Mouse (Mus musculus): ENCODE data around the gene Ephb1. TPM values are rescaled to one million over a fixed set of nuclear protein-coding genes. Genes with fewer than 3 reads are reported as not detected.

Ephb1 gene
- polyA plus RNA-seq, 1 experiment from 2014 or later, result 23.0 TPM

DNA sequence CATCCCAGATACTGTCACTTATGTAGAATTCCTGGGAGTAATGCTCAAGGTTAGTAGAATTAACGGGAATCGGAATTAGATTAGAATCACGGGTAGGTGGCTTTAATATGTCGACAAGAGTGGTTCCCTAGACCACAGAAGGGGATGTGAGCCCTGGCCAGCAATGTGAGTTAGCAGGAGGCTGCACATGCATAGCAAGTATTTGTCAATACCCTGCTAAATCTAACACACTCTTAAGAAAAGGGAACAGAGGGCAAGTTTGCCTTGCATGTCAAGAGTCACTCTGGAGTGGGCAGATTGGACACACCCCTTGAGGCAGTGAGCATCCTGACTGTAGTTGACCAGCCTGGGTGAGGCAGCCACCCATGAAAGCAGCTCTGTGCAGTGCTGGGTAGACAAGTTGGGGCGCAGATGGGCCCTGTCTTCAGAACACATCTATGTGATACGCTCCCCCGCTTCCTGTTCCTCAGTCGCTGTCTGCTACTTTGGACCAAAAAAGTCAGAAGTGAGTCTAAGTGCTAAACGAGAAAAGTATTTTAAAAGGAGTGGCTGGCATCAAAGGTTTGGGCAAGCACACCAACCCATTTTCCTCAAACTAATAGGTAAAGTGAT, 412.3 kb downstream of the Ephb1 start:
- Histone ChIP-seq H3K36me3 (ENCODE audit: poor library complexity, severe bottlenecking) (no peaks in the 10 kb centered on the region), H3K4me3 (no peak overlapping the region), H3K9me3 (replicated peaks) (no peaks in the 10 kb centered on the region), H3K4me1 (peaks cover 20% of the 10 kb centered on the region), H3K4me2 (no peak overlapping the region), H3K9ac (no peak overlapping the region), H3K27ac (no peak overlapping the region), H3K27me3 (no peaks in the 10 kb centered on the region)
- no peak for ATAC-seq
- WGBS, result 93% methylated on average over 9 of the region's 9 CpGs

- peaks cover 16% of the 10 kb centered on the region for H3K4me1 ChIP-seq
- no peaks in the 10 kb centered on the region for H3K27me3 ChIP-seq
- peaks cover 7% of the 10 kb centered on the region for H3K36me3 ChIP-seq (ENCODE audit: poor library complexity, severe bottlenecking)
- H3K4me3 ChIP-seq, result no peak overlapping the region
- no peak overlapping the region for H3K27ac ChIP-seq
- H3K9me3 ChIP-seq (replicated peaks), result no peaks in the 10 kb centered on the region
- 83% methylated on average over 3 of the region's 3 CpGs for WGBS
- no peak overlapping the region for H3K9ac ChIP-seq
- ATAC-seq, result no peak
- no peak overlapping the region for H3K4me2 ChIP-seq
Measured at GRCm38 (mm10) chr9:101940182-101940581, 414.3 kb downstream of the Ephb1 start.

DNA sequence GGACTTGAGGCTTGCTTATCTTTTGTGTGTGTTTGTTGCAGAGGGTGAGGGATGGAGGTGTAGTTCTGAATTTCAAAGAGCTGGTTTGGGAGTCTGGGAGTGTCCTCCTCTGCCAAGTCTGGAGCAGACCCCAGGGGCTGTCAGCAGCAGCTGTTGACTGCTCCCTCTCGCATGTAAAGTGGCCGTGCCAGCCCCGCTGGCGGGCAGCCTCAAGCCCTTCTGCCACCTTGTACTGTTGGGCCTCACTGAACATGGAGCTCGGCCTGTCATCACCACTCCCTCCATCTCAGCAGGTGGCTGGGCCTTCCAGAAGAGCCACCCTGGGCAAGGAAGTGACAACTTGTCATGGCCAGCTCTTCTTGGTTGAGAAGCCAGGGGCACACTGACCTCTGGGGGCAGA, 415.5 kb downstream of the Ephb1 start:
- Histone ChIP-seq H3K36me3 (ENCODE audit: poor library complexity, severe bottlenecking) (peaks cover 7% of the 10 kb centered on the region), H3K27ac (no peak overlapping the region), H3K27me3 (no peaks in the 10 kb centered on the region), H3K4me2 (no peak overlapping the region), H3K4me1 (peaks cover 17% of the 10 kb centered on the region), H3K9ac (no peak overlapping the region), H3K9me3 (replicated peaks) (no peaks in the 10 kb centered on the region), H3K4me3 (no peak overlapping the region)
- 64% methylated on average over 5 of the region's 5 CpGs for WGBS
- ATAC-seq, result peak; percentile 84

DNA sequence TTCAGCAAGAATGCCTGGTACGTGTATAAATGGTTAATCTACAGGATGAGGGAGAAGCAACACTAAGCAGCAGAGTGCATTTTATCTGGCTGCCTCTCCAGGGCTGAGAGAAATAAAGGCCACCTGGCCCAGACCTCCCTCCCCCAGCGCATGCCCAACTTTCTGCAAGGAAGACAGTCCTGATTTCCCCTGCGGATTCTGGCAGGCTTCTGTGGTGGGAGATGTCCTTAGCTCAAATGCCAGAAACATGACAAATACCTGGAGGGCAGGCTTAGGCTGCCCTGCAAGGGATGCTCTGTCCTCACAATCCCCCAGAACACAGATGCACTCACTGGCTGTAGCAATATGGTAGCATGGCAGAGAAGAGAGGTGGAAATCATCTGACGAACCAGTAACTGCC, 416.4 kb downstream of the Ephb1 start:
- H3K9ac ChIP-seq, result no peak overlapping the region
- H3K9me3 ChIP-seq (replicated peaks), result no peaks in the 10 kb centered on the region
- H3K4me1 ChIP-seq, result peaks cover 13% of the 10 kb centered on the region
- WGBS, result 78% methylated on average over 4 of the region's 4 CpGs
- no peaks in the 10 kb centered on the region for H3K27me3 ChIP-seq
- peaks cover 7% of the 10 kb centered on the region for H3K36me3 ChIP-seq (ENCODE audit: poor library complexity, severe bottlenecking)
- no peak overlapping the region for H3K27ac ChIP-seq
- no peak overlapping the region for H3K4me2 ChIP-seq
- H3K4me3 ChIP-seq, result no peak overlapping the region
- ATAC-seq, result no peak

DNA sequence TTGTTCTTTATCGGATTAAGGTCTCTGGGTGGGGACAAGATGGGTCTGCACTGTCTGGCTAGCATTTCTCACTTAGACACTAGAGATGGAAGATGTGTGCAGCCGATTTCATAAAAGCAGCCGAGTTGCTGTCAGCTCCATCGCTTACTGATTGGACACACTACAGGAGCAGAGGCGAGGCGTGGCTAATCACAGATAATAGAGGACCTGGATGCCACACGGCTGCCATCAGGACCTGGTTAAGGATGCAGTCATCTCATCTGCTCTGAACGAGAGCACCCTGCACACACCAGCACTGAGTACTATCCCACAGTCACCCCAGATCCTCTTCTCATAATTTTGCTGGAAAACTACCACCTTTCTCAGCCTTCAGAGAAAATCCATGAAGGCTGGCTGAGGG, 419.6 kb downstream of the Ephb1 start:
- ATAC-seq, result no peak
- WGBS, result 75% methylated on average over 8 of the region's 8 CpGs

DNA sequence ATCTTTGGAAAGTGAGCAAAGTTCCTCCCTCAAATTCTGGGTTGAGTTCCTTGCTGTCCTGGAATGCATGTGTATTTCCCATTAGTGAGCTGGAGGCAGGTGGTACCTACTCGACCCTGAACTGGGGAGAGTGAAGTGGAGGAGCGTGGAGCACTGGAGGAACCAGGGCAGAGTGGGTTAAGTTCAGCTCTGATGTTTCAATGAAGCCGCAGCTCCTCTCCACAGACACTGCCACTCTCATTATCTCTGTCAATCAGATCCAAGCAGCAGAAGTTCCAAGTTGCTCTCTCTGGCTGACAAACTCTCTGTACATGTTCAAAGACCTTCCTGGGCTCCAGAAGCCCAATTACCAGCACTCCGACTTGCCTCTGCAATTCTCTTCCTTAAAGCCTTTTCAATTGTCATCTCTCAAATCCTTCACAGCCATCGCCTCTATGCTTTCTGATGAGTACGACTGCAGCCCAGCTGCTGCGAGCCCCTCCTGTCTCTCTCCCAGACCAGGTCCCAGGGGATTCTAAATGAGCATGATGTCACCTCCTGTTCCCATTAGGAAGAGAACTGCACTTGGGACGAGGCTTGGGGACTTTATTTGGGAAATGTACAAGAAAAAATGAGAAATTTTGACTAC, 420.4 kb downstream of the Ephb1 start:
- no peaks in the 10 kb centered on the region for H3K27me3 ChIP-seq
- H3K36me3 ChIP-seq (ENCODE audit: poor library complexity, severe bottlenecking), result peaks cover 7% of the 10 kb centered on the region
- H3K27ac ChIP-seq, result no peak overlapping the region
- H3K4me3 ChIP-seq, result no peak overlapping the region
- no peaks in the 10 kb centered on the region for H3K9me3 ChIP-seq (replicated peaks)
- no peak overlapping the region for H3K9ac ChIP-seq
- H3K4me2 ChIP-seq, result no peak overlapping the region
- WGBS, result 54% methylated on average over 8 of the region's 8 CpGs
- peaks cover 9% of the 10 kb centered on the region for H3K4me1 ChIP-seq
- 0 out of 2 replicates have a peak, but pooled peaks have one; percentile 41 for ATAC-seq

More for the DNA sequence above, 419.6 kb downstream of the Ephb1 start:
- no peaks in the 10 kb centered on the region for H3K9me3 ChIP-seq (replicated peaks)
- peaks cover 13% of the 10 kb centered on the region for H3K4me1 ChIP-seq
- H3K36me3 ChIP-seq (ENCODE audit: poor library complexity, severe bottlenecking), result peaks cover 7% of the 10 kb centered on the region
- no peak overlapping the region for H3K9ac ChIP-seq
- H3K27me3 ChIP-seq, result no peaks in the 10 kb centered on the region
- H3K4me2 ChIP-seq, result no peak overlapping the region
- no peak overlapping the region for H3K27ac ChIP-seq
- H3K4me3 ChIP-seq, result no peak overlapping the region

DNA sequence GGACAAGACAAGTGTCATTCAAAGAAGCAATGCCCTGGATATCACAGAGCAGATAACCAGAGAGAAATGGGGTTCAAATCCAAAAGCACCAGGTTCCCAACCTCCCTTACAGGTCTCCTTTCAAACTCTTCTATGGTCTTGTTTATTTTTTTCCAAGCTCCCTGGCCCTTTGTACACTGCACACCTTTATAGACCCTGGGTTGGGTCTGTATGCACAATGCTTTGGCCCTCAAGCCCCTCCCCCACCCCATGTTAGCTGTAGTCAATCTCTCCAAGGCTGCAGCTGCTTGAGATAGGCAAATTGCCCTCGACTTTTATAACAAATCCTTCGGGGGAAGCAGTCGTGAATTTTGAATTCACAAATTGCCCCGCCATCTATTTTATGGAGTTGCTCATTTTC, 429.7 kb downstream of the Ephb1 start:
- Histone ChIP-seq H3K9ac (no peak overlapping the region), H3K4me1 (no peaks in the 10 kb centered on the region), H3K27me3 (no peaks in the 10 kb centered on the region), H3K9me3 (replicated peaks) (no peaks in the 10 kb centered on the region), H3K4me2 (no peak overlapping the region), H3K36me3 (ENCODE audit: poor library complexity, severe bottlenecking) (no peaks in the 10 kb centered on the region), H3K27ac (no peak overlapping the region), H3K4me3 (no peak overlapping the region)
- 73% methylated on average over 4 of the region's 4 CpGs for WGBS
- no peak for ATAC-seq

DNA sequence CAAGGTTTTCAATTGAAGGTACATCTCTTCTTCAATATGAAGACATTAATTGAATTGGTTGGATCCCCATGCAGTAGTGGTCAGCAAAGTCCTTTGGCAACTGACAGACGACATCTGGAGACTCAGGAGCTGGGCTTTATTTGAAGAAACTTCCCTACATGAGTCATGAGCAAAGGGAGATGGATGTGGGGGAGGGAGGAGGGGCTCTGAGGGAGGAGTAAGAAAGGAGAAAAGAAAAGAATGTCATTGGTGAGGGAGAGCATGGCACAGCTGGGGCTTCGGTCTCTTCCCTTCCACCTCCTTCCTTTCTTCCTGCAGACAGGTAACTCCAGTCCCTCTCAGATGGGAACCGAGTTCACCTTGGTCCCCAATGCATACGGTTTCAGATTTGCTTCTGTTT, 431.6 kb downstream of the Ephb1 start:
- 85% methylated on average over 4 of the region's 4 CpGs for WGBS
- Histone ChIP-seq H3K27me3 (no peaks in the 10 kb centered on the region), H3K9ac (no peak overlapping the region), H3K4me3 (no peak overlapping the region), H3K4me2 (no peak overlapping the region), H3K9me3 (replicated peaks) (no peaks in the 10 kb centered on the region), H3K27ac (no peak overlapping the region), H3K36me3 (ENCODE audit: poor library complexity, severe bottlenecking) (no peaks in the 10 kb centered on the region), H3K4me1 (no peaks in the 10 kb centered on the region)
- no peak for ATAC-seq

DNA sequence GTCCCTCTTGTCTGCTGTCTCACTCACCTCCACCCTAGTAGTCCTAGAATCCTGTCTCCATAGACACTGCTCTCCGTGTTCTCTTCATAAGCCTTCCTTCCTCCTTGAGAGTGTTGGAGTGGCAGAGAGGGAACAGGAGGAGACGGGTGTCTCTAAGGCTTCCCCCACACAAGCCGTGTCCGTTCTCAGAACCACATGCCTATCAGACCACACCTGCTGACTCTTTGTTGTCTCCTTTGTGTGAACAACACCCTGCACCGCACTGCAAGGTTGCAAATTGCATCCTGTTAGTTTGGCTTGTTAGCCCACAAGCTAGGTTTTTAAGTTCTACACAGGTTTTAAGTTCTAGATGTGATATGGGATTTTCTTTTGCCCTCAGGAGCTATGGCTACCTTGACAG, 435.2 kb downstream of the Ephb1 start:
- no peak for ATAC-seq
- H3K4me3 ChIP-seq, result no peak overlapping the region

GRCm38 (mm10) chr9:101918771-101919170, 435.7 kb downstream of the Ephb1 start:
- no peak for ATAC-seq
- Histone ChIP-seq H3K9ac (no peak overlapping the region), H3K4me2 (no peak overlapping the region), H3K36me3 (ENCODE audit: poor library complexity, severe bottlenecking) (no peaks in the 10 kb centered on the region), H3K9me3 (replicated peaks) (no peaks in the 10 kb centered on the region), H3K4me3 (no peak overlapping the region), H3K27ac (no peak overlapping the region), H3K27me3 (no peaks in the 10 kb centered on the region), H3K4me1 (no peaks in the 10 kb centered on the region)
- WGBS, result 86% methylated on average over 4 of the region's 4 CpGs

More for the DNA sequence above, 435.2 kb downstream of the Ephb1 start:
- 83% methylated on average over 5 of the region's 5 CpGs for WGBS
- Histone ChIP-seq H3K9me3 (replicated peaks) (no peaks in the 10 kb centered on the region), H3K27me3 (no peaks in the 10 kb centered on the region), H3K4me1 (no peaks in the 10 kb centered on the region), H3K9ac (no peak overlapping the region), H3K27ac (no peak overlapping the region), H3K36me3 (ENCODE audit: poor library complexity, severe bottlenecking) (no peaks in the 10 kb centered on the region), H3K4me2 (no peak overlapping the region)

GRCm38 (mm10) chr9:101915082-101915481, 439.4 kb downstream of the Ephb1 start:
- Histone ChIP-seq H3K4me1 (peaks cover 11% of the 10 kb centered on the region), H3K27ac (no peak overlapping the region), H3K4me3 (no peak overlapping the region), H3K9ac (no peak overlapping the region), H3K36me3 (ENCODE audit: poor library complexity, severe bottlenecking) (no peaks in the 10 kb centered on the region), H3K27me3 (no peaks in the 10 kb centered on the region), H3K9me3 (replicated peaks) (no peaks in the 10 kb centered on the region), H3K4me2 (no peak overlapping the region)
- ATAC-seq, result no peak
- WGBS, result 97% methylated on average over 2 of the region's 2 CpGs

DNA sequence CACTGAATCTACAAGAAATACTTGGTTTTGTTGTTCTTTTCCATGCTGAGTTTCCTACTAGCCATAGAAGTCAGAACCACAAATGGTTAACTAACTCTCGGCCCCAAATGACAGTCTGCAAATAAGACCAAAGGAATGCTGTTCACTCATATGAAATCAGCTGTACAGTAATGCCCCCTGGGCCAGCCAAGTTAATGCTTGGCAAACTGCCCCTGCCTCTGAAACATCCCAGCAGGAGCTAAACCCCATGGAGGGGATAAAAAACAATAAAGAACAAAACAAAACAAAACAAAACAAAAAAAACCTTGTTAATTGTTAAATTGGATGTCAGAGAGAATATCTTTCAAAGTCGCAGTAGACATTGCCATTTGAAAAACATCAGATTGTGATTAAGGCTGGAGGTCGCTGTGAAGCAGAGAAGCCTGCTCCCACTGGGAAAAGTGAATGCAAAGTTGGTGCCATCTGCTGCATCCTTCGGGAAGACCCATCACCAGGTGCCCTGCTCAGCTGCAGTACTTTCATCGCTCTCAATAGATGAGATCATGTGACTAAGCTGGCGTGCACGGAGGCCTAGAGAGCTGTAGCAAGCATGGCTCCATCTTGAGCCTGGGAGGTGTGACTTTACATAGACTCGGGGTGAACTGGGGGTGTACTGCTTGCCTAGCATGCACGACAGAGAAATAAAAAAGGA, 443.2 kb downstream of the Ephb1 start:
- Histone ChIP-seq H3K36me3 (ENCODE audit: poor library complexity, severe bottlenecking) (no peaks in the 10 kb centered on the region), H3K27ac (no peak overlapping the region; the same call in 1 of the 2 replicates), H3K27me3 (no peaks in the 10 kb centered on the region), H3K4me2 (no peak overlapping the region), H3K4me3 (no peak overlapping the region), H3K9me3 (replicated peaks) (no peaks in the 10 kb centered on the region), H3K9ac (no peak overlapping the region), H3K4me1 (peaks cover 34% of the 10 kb centered on the region)
- 31% methylated on average over 9 of the region's 9 CpGs for WGBS
- ATAC-seq, result peak; percentile 66; the same call in 1 of the 2 replicates
